Mouse (Mus musculus) hindbrain, embryonic 15.5 days (tissue): ENCODE measurements at regions not wholly inside any gene's neighbourhood (a gene's known extent, or its start where the extent isn't known, plus 50 kb on each side); places are given as distances from the start of the nearest gene placed in this dataset.
"Not testable (repeated sequence)": the region's sequence is repeated elsewhere in the genome, so short reads cannot be mapped to it uniquely, and the experiment has no call there.

Source experiments
- ATAC-seq: fragments of 200-750 bp; cut with Nextera tagmentation; 2 replicates; pipeline ENCODE4 v1.8.0; 2017; ENCODE audit warnings: low read depth, moderate number of reproducible peaks, moderate TSS enrichment; ENCODE audit not compliant: low FRiP score
- H3K27ac ChIP-seq: fragments of 300-500 bp; sonication (generic); replicated peaks from 2 replicates; pipeline ENCODE4 v1.5.1; 2015; ENCODE audit warnings: mild to moderate bottlenecking, inconsistent platforms
- H3K27me3 ChIP-seq: fragments of 300-500 bp; sonication (generic); 2 replicates; pipeline ENCODE4 v1.6.1; 2015; ENCODE audit warnings: control low read depth, inconsistent platforms
- H3K36me3 ChIP-seq: fragments of 300-500 bp; sonication (generic); 2 replicates; pipeline ENCODE4 v1.6.1; 2015; ENCODE audit warnings: control low read depth, inconsistent platforms
- H3K4me1 ChIP-seq: fragments of 300-500 bp; sonication (generic); replicated peaks from 2 replicates; pipeline ENCODE4 v1.6.1; 2015; ENCODE audit warnings: control low read depth, inconsistent platforms
- H3K4me2 ChIP-seq: fragments of 300-500 bp; sonication (generic); 2 replicates; pipeline ENCODE4 v1.6.1; 2015; ENCODE audit warnings: moderate library complexity, mild to moderate bottlenecking, inconsistent platforms
- H3K4me3 ChIP-seq: fragments of 300-500 bp; sonication (generic); 2 replicates; pipeline ENCODE4 v1.5.1; 2015; ENCODE audit warnings: mild to moderate bottlenecking, inconsistent platforms
- H3K9ac ChIP-seq: fragments of 300-500 bp; sonication (generic); 2 replicates; pipeline ENCODE4 v1.6.1; 2015; ENCODE audit warnings: inconsistent platforms
- H3K9me3 ChIP-seq: fragments of 300-500 bp; sonication (generic); 2 replicates; pipeline ENCODE4 v1.6.1; 2016; ENCODE audit warnings: control low read depth, inconsistent platforms
- WGBS: fragments of 180-500 bp; shearing (Covaris S2); methylation state at CpG from one replicate; pipeline ENCODE4 v1.1.7; 2015; 5-methylcytosine and 5-hydroxymethylcytosine counted together

DNA sequence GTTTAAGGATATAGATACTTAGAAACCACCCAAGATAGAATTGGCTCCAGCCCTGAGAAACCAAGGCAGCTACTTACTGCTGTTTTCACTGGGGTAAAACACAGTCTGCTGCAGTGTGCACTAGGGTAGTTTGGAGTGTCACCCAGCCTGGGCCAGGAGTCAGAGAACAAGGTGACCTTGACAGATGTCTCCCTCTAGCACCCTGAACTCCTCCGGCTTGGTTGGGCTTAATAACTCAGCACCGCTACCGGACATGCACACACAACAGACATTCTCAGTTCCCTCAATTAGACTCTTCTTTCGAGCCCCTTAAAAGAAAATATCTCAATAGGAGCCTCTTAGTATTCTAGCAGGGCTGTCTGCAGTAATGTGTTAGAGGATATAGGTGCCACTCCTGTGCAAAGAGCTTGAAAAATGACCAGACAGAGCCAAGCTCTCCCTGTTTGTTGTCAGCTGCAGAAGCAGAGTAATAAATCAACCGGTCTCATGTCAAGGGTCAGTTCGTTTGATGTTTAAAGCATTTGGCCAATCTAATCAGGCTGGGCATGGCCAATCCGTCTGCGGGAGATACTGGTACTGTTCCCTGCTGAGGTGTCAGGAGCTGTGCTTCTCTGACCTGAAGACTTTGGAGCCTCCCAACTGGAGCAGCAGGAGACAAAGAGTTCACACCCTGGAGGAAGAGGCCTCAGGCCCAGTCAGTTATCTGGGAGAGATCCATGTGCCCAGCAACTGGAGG is 299.1 kb downstream of the Eipr1 start:
- Histone ChIP-seq H3K36me3 (no peaks in the 10 kb centered on the region), H3K27me3 (no peaks in the 10 kb centered on the region), H3K4me3 (no peak overlapping the region), H3K27ac (peak overlapping the region; percentile 83), H3K4me1 (peaks cover 41% of the 10 kb centered on the region), H3K9ac (no peak overlapping the region), H3K4me2 (no peak overlapping the region), H3K9me3 (no peaks in the 10 kb centered on the region)
- ATAC-seq: 0 out of 2 replicates have a peak, but pooled peaks have one; percentile 48
- WGBS: 31% methylated on average over 8 of the region's 8 CpGs

GRCm38 (mm10) chr12:29054367-29054766 is 302.8 kb downstream of the Eipr1 start:
- H3K27ac ChIP-seq: peak overlapping the region; percentile 11; the same call in 1 of the 2 replicates
- H3K27me3 ChIP-seq: no peaks in the 10 kb centered on the region
- WGBS: 17% methylated on average over 7 of the region's 7 CpGs
- H3K4me3 ChIP-seq: no peak overlapping the region
- peak; percentile 73; the same call in 1 of the 2 replicates for ATAC-seq
- no peak overlapping the region for H3K9ac ChIP-seq
- no peaks in the 10 kb centered on the region for H3K9me3 ChIP-seq
- H3K4me1 ChIP-seq: peaks cover 30% of the 10 kb centered on the region
- no peak overlapping the region for H3K4me2 ChIP-seq
- no peaks in the 10 kb centered on the region for H3K36me3 ChIP-seq

- Histone ChIP-seq H3K4me3 (no peak overlapping the region), H3K4me1 (peaks cover 18% of the 10 kb centered on the region), H3K27ac (peak overlapping the region; percentile 69), H3K9ac (0 out of 2 replicates have a peak overlapping the region, but pooled peaks have one; percentile 13), H3K4me2 (no peak overlapping the region), H3K36me3 (no peaks in the 10 kb centered on the region), H3K27me3 (no peaks in the 10 kb centered on the region), H3K9me3 (no peaks in the 10 kb centered on the region)
- ATAC-seq: peak; percentile 52; the same call in 1 of the 2 replicates
- WGBS: 38% methylated on average over 14 of the region's 14 CpGs
Measured at GRCm38 (mm10) chr12:29062025-29062637, 310.5 kb downstream of the Eipr1 start.

DNA sequence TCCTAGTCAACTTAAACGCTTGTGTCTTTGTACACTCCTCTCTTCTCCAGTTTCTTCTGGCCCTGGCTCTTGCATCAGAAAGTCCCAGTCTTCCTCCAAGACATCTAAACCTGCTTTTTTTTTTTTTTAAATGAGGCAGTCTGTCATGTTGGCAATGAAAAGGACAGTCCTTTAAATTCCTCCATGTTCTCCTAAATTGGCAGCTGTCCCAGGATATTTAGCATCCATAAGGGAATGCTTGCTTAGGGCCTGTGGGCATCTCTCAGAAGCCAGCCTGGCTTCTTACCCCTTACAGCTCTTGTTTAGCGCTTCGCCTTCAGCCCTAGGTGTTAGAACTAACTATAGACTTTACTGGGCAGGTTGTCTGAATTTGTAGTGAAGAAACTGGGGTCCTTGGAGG is 311.2 kb downstream of the Eipr1 start:
- 72% methylated on average over 3 of the region's 3 CpGs for WGBS
- H3K27me3 ChIP-seq: no peaks in the 10 kb centered on the region
- H3K9me3 ChIP-seq: no peaks in the 10 kb centered on the region
- no peak overlapping the region for H3K4me2 ChIP-seq
- peak overlapping the region; percentile 69; the same call in 1 of the 2 replicates for H3K27ac ChIP-seq
- H3K36me3 ChIP-seq: no peaks in the 10 kb centered on the region
- no peak overlapping the region for H3K9ac ChIP-seq
- no peak for ATAC-seq
- H3K4me3 ChIP-seq: no peak overlapping the region
- H3K4me1 ChIP-seq: peaks cover 17% of the 10 kb centered on the region

DNA sequence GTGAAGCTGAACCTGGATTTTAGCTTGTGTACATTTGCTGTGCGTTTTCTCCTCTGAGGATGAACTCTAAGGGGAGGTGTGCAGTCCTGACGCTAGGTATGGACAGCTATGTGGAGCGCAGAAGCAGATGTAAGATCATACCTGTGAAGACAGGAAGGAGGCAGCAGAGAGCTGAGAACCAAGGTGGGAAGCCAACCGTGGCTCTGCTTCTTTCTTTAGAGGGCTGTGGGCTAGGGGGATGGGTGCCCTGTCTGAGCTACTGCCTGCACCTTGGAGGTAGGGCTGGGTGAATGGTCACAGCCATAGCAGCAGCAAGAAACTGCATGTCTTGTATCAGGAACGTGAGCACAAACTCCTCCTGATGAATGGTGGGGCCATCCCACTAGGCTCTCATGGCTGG is 316.6 kb downstream of the Eipr1 start:
- no peak overlapping the region for H3K9ac ChIP-seq
- 28% methylated on average over 5 of the region's 5 CpGs for WGBS
- H3K27ac ChIP-seq: 0 out of 2 replicates have a peak overlapping the region, but pooled peaks have one; percentile 26
- no peaks in the 10 kb centered on the region for H3K36me3 ChIP-seq
- no peaks in the 10 kb centered on the region for H3K27me3 ChIP-seq
- no peaks in the 10 kb centered on the region for H3K9me3 ChIP-seq
- no peak overlapping the region for H3K4me2 ChIP-seq
- no peak overlapping the region for H3K4me3 ChIP-seq
- ATAC-seq: peak; percentile 81
- H3K4me1 ChIP-seq: peaks cover 5% of the 10 kb centered on the region; the same call in 1 of the 2 replicates

- Histone ChIP-seq H3K9ac (no peak overlapping the region), H3K27ac (no peak overlapping the region), H3K27me3 (no peaks in the 10 kb centered on the region), H3K36me3 (no peaks in the 10 kb centered on the region), H3K4me2 (no peak overlapping the region), H3K4me1 (0 out of 2 replicates have a peak, but pooled peaks cover 8% of the 10 kb centered on the region), H3K9me3 (no peaks in the 10 kb centered on the region), H3K4me3 (no peak overlapping the region)
- ATAC-seq: no peak
- WGBS: 51% methylated on average over 10 of the region's 10 CpGs
Measured at GRCm38 (mm10) chr12:29075096-29075852, 323.7 kb downstream of the Eipr1 start.

DNA sequence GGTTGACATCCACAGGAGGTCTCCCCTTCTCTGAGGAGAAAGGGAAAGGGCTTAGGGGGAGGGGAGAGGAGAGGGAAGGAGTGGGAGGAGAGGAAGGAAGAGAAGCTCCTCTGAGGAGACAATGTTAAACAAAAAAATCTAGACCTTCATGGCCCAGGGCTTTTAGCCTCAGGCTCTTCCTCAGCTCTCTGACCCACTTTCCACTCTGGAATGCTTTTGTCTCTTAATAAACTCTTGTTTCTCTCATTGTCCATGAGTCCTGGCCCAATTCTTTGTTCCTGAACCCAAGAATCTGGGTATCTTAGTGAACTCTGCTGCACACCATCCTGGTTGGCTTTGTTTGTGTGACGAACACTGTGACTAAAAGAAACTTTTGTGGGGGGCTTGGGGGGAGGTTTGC is 325.0 kb downstream of the Eipr1 start:
- H3K27ac ChIP-seq: no peak overlapping the region
- ATAC-seq: no peak
- WGBS: 73% methylated on average over 1 of the region's 1 CpGs

GRCm38 (mm10) chr12:29079011-29079410 is 327.4 kb downstream of the Eipr1 start:
- 86% methylated on average over 1 of the region's 1 CpGs for WGBS
- no peak for ATAC-seq

More for the DNA sequence above, 325.0 kb downstream of the Eipr1 start:
- no peak overlapping the region for H3K4me2 ChIP-seq
- H3K4me1 ChIP-seq: 0 out of 2 replicates have a peak, but pooled peaks cover 8% of the 10 kb centered on the region
- H3K9me3 ChIP-seq: no peaks in the 10 kb centered on the region
- H3K4me3 ChIP-seq: no peak overlapping the region
- no peaks in the 10 kb centered on the region for H3K27me3 ChIP-seq
- no peaks in the 10 kb centered on the region for H3K36me3 ChIP-seq
- H3K9ac ChIP-seq: no peak overlapping the region

GRCm38 (mm10) chr12:29083426-29084221 is 332.0 kb downstream of the Eipr1 start:
- H3K27me3 ChIP-seq: no peaks in the 10 kb centered on the region
- no peaks in the 10 kb centered on the region for H3K9me3 ChIP-seq
- no peak overlapping the region for H3K9ac ChIP-seq
- ATAC-seq: peak; percentile 80
- H3K4me3 ChIP-seq: no peak overlapping the region
- peaks cover 23% of the 10 kb centered on the region for H3K4me1 ChIP-seq
- H3K4me2 ChIP-seq: peak overlapping the region; percentile 9; the same call in 1 of the 2 replicates
- WGBS: 33% methylated on average over 13 of the region's 13 CpGs
- peak overlapping the region; percentile 79 for H3K27ac ChIP-seq
- H3K36me3 ChIP-seq: no peaks in the 10 kb centered on the region

More at GRCm38 (mm10) chr12:29079011-29079410, 327.4 kb downstream of the Eipr1 start:
- Histone ChIP-seq H3K4me1 (peaks cover 25% of the 10 kb centered on the region), H3K27ac (no peak overlapping the region), H3K36me3 (no peaks in the 10 kb centered on the region), H3K9ac (no peak overlapping the region), H3K27me3 (no peaks in the 10 kb centered on the region), H3K4me3 (no peak overlapping the region), H3K4me2 (no peak overlapping the region), H3K9me3 (no peaks in the 10 kb centered on the region)

- not testable (repeated sequence) for H3K9ac ChIP-seq, H3K9me3 ChIP-seq, H3K4me3 ChIP-seq, ATAC-seq, H3K36me3 ChIP-seq, H3K27ac ChIP-seq, H3K4me2 ChIP-seq, H3K27me3 ChIP-seq
- peaks cover 23% of the 10 kb centered on the region for H3K4me1 ChIP-seq
- WGBS: 57% methylated on average over 2 of the region's 2 CpGs
Measured at GRCm38 (mm10) chr12:29087245-29087644, 335.6 kb downstream of the Eipr1 start.

- 0 out of 2 replicates have a peak overlapping the region, but pooled peaks have one; percentile 3 for H3K27ac ChIP-seq
- WGBS: 61% methylated on average over 3 of the region's 3 CpGs
- 0 out of 2 replicates have a peak, but pooled peaks have one; percentile 59 for ATAC-seq
Measured at GRCm38 (mm10) chr12:29089634-29090033, 338.0 kb downstream of the Eipr1 start.

More at GRCm38 (mm10) chr12:29089634-29090033, 338.0 kb downstream of the Eipr1 start:
- H3K9ac ChIP-seq: no peak overlapping the region
- no peaks in the 10 kb centered on the region for H3K36me3 ChIP-seq
- H3K27me3 ChIP-seq: no peaks in the 10 kb centered on the region
- no peak overlapping the region for H3K4me3 ChIP-seq
- no peaks in the 10 kb centered on the region for H3K9me3 ChIP-seq
- H3K4me1 ChIP-seq: 0 out of 2 replicates have a peak, but pooled peaks cover under 1% of the 10 kb centered on the region
- no peak overlapping the region for H3K4me2 ChIP-seq
